Mouse (Mus musculus) midbrain, postnatal 0 days (tissue): ENCODE measurements at regions not wholly inside any gene's neighbourhood (a gene's known extent, or its start where the extent isn't known, plus 50 kb on each side); places are given as distances from the start of the nearest gene placed in this dataset.
"Not testable (repeated sequence)": the region's sequence is repeated elsewhere in the genome, so short reads cannot be mapped to it uniquely, and the experiment has no call there.

Source experiments
- ATAC-seq: fragments of 200-750 bp; cut with Nextera tagmentation; 2 replicates; pipeline ENCODE4 v1.8.0; 2017; ENCODE audit warnings: moderate number of reproducible peaks, mild to moderate bottlenecking, moderate TSS enrichment, moderate library complexity; ENCODE audit not compliant: low FRiP score
- DNase-seq: peaks from one replicate; pipeline ENCODE4 v3.0.0-alpha.2; 2015; ENCODE audit warnings: low spot score
- H3K27ac ChIP-seq: fragments of 300-500 bp; sonication (generic); 2 replicates; pipeline ENCODE4 v1.5.1; 2014; ENCODE audit warnings: low read depth, mild to moderate bottlenecking, low read length, mixed read lengths
- H3K27me3 ChIP-seq: fragments of 300-500 bp; sonication (generic); 2 replicates; pipeline ENCODE4 v1.6.1; 2014; ENCODE audit warnings: low read length, control low read depth, mixed read lengths; ENCODE audit not compliant: insufficient read depth
- H3K36me3 ChIP-seq: fragments of 300-500 bp; sonication (generic); 2 replicates; pipeline ENCODE4 v1.6.1; 2014; ENCODE audit warnings: low read length, control low read depth, mixed read lengths; ENCODE audit not compliant: insufficient read depth
- H3K4me1 ChIP-seq: fragments of 300-500 bp; sonication (generic); 2 replicates; pipeline ENCODE4 v1.6.1; 2014; ENCODE audit warnings: mild to moderate bottlenecking, control low read depth, antibody characterized with exemption, low read length, mixed read lengths; ENCODE audit not compliant: insufficient read depth
- H3K4me2 ChIP-seq: fragments of 300-500 bp; sonication (generic); 2 replicates; pipeline ENCODE4 v1.6.1; 2014; ENCODE audit warnings: low read depth, mild to moderate bottlenecking, low read length, mixed read lengths; ENCODE audit not compliant: poor library complexity, severe bottlenecking
- H3K4me3 ChIP-seq: fragments of 300-500 bp; sonication (generic); 2 replicates; pipeline ENCODE4 v1.5.1; 2014; ENCODE audit warnings: low read depth, mild to moderate bottlenecking, low read length, moderate library complexity
- H3K9ac ChIP-seq: fragments of 300-500 bp; sonication (generic); replicated peaks from 2 replicates; pipeline ENCODE4 v1.6.1; 2014; ENCODE audit warnings: mild to moderate bottlenecking, low read length, moderate library complexity, mixed read lengths; ENCODE audit not compliant: poor library complexity, severe bottlenecking
- H3K9me3 ChIP-seq: fragments of 300-500 bp; sonication (generic); 2 replicates; pipeline ENCODE4 v1.6.1; 2016; ENCODE audit warnings: low read length, control low read depth
- CTCF ChIP-seq: IDR thresholded peaks from 2 replicates; pipeline ENCODE4 v1.5.1; 2016; ENCODE audit warnings: antibody characterized with exemption, mild to moderate bottlenecking
- WGBS: fragments of 180-500 bp; shearing (Covaris S2); extraction: QIAGEN DNeasy Blood & Tissue Kit; methylation state at CpG from one replicate; pipeline ENCODE4 v1.1.7; 2014; 5-methylcytosine and 5-hydroxymethylcytosine counted together

DNA sequence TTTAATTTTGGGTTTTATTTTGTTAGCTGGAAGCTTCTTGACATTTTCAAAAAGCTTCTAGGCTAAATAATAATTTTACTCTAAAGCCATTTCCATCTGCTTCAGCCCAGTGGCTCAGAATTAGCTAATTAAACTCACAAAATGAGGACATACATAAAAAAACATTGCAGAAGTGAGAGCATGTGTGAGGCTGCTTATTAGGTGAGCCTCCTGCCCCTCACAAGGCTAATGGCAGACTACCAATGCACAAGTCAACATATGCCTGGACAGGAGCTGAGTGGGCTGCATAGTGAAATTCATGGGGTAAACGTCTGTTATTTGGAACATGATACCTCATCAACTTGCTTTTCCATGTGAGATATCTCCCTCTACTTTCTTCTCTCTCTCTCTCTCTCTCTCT is 1569.0 kb upstream of the Dsel start:
- ATAC-seq = no peak

GRCm38 (mm10) chr1:113431266-113431665 is 1566.5 kb upstream of the Dsel start:
- TF ChIP-seq CTCF = no peak
- no peak overlapping the region for H3K4me2 ChIP-seq
- no peaks in the 10 kb centered on the region for H3K27me3 ChIP-seq
- H3K36me3 ChIP-seq = no peaks in the 10 kb centered on the region
- H3K4me3 ChIP-seq = no peak overlapping the region
- H3K27ac ChIP-seq = no peak overlapping the region
- ATAC-seq (no peak), DNase-seq (peak; percentile 43)
- no peaks in the 10 kb centered on the region for H3K4me1 ChIP-seq
- H3K9me3 ChIP-seq = no peaks in the 10 kb centered on the region
- no peak overlapping the region for H3K9ac ChIP-seq

More for the DNA sequence above, 1569.0 kb upstream of the Dsel start:
- 75% methylated on average over 1 of the region's 1 CpGs for WGBS
- H3K9ac ChIP-seq = no peak overlapping the region
- no peak for TF ChIP-seq CTCF
- H3K9me3 ChIP-seq = no peaks in the 10 kb centered on the region
- H3K4me2 ChIP-seq = no peak overlapping the region
- H3K27ac ChIP-seq = no peak overlapping the region
- H3K4me1 ChIP-seq = no peaks in the 10 kb centered on the region
- no peaks in the 10 kb centered on the region for H3K27me3 ChIP-seq
- no peak for DNase-seq
- H3K4me3 ChIP-seq = no peak overlapping the region
- H3K36me3 ChIP-seq = no peaks in the 10 kb centered on the region

DNA sequence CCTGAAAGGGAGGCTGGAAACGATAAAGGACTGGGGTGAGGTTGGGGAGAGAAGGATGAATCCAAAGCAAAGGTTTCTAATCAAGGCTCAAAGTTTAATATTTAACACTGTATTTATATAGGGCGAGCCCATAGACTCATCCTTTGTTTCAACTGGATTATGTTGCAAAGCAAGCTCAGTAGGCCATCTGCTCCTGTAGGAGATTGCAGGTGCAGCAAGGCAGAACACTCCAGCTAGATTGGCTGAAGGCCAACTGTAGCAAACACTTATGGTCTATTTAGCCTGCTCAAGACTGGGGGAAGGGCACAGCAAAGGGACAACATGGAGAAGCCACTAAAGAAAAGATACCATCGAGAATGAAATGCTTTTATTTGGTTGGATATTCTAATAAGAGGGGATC is 1548.1 kb upstream of the Dsel start:
- WGBS = 76% methylated on average over 3 of the region's 3 CpGs
- ATAC-seq = no peak; the same call in 1 of the 2 replicates
- Histone ChIP-seq H3K9me3 (no peaks in the 10 kb centered on the region), H3K27ac (no peak overlapping the region), H3K4me1 (no peaks in the 10 kb centered on the region), H3K4me2 (no peak overlapping the region), H3K27me3 (no peaks in the 10 kb centered on the region), H3K9ac (no peak overlapping the region), H3K4me3 (no peak overlapping the region), H3K36me3 (no peaks in the 10 kb centered on the region)
- no peak for TF ChIP-seq CTCF
- peak; percentile 77 for DNase-seq

DNA sequence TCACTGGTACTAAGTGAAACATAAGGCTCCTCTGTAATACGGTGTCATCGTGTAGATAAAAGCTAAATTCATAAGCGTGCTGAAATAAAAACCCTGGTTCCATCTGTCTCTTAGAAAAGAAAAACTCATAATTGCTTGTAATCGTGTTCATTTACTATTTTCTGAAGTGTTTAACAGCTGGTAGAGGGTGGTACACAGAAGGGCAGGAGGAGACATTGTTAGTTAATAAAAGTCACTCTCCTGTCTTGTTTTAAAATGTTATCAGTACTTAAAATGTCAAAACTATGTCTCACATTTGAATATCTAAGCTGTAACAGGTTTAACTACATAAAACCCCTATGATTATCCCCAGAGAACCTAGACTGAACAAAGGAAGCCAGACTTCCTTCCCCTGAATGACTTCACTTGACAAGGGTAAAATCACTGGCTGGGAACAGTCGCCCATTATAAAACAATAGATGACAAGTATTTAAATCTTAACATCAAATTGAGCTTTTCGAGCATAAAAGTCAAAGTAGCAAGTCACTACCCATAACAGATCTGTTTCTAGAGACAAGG is 1530.6 kb upstream of the Dsel start:
- Histone ChIP-seq H3K27ac (no peak overlapping the region), H3K9ac (no peak overlapping the region), H3K4me2 (no peak overlapping the region), H3K4me3 (no peak overlapping the region), H3K27me3 (no peaks in the 10 kb centered on the region), H3K9me3 (no peaks in the 10 kb centered on the region), H3K36me3 (no peaks in the 10 kb centered on the region), H3K4me1 (no peaks in the 10 kb centered on the region)
- TF ChIP-seq CTCF = no peak
- DNase-seq = no peak
- no peak for ATAC-seq
- WGBS = 78% methylated on average over 6 of the region's 6 CpGs

DNA sequence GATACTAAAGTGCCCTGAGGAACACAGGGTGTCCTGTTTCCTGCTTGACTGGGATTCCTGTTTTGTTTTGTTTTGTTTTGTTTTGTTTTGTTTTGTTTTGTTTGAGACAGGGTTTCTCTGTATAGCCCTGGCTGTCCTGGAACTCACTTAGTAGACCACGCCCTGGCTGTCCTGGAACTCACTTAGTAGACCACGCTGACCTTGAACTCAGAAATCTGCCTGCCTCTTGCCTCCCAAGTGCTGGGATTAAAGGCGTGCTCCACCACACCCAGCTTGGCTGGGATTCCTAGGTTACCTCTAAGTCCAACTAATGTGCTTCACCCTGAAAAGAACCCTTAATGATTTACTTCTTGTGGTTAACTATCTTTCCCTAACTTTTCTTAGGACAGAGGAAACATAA is 1529.6 kb upstream of the Dsel start:
- H3K36me3 ChIP-seq, H3K4me1 ChIP-seq, H3K9ac ChIP-seq, ATAC-seq, H3K27me3 ChIP-seq, DNase-seq, H3K4me3 ChIP-seq, H3K4me2 ChIP-seq, H3K27ac ChIP-seq, H3K9me3 ChIP-seq: not testable (repeated sequence)
- 88% methylated on average over 3 of the region's 3 CpGs for WGBS

GRCm38 (mm10) chr1:113392962-113393361 is 1528.2 kb upstream of the Dsel start:
- no peak overlapping the region for H3K27ac ChIP-seq
- H3K4me2 ChIP-seq = no peak overlapping the region
- no peak for ATAC-seq
- TF ChIP-seq CTCF = no peak
- H3K9ac ChIP-seq = no peak overlapping the region
- no peaks in the 10 kb centered on the region for H3K9me3 ChIP-seq
- H3K36me3 ChIP-seq = no peaks in the 10 kb centered on the region
- DNase-seq = no peak
- H3K4me1 ChIP-seq = no peaks in the 10 kb centered on the region
- no peaks in the 10 kb centered on the region for H3K27me3 ChIP-seq
- no peak overlapping the region for H3K4me3 ChIP-seq
